Mouse (Mus musculus) bone marrow, adult 2 months (tissue): ENCODE data around the gene Padi2.

Experiments
- CTCF ChIP-seq: fragments of 200-500 bp; IDR thresholded peaks from 2 replicates; pipeline ENCODE4 v1.5.1; 2011; ENCODE audit warnings: low read length, control low read depth; ENCODE audit not compliant: control insufficient read depth, insufficient read depth
- POLR2A ChIP-seq: fragments of 200-500 bp; IDR thresholded peaks from 2 replicates; pipeline ENCODE4 v1.6.1; 2011; ENCODE audit warnings: low read depth, mild to moderate bottlenecking, control low read depth, low read length, borderline replicate concordance; ENCODE audit not compliant: control insufficient read depth

- TF ChIP-seq POLR2A (no peak), CTCF (no peak)
Observed at GRCm38 (mm10) chr4:140877441-140877840, 28.7 kb upstream of the Padi2 start.
